Mouse (Mus musculus) ES-E14 (cell line): ENCODE measurements around the gene Nanp.

Source experiments
- HCFC1 ChIP-seq: IDR thresholded peaks from 2 replicates; pipeline ENCODE4 v1.6.1; 2012; ENCODE audit warnings: low read length, inconsistent platforms, borderline replicate concordance; ENCODE audit not compliant: insufficient read depth
- ZNF384 ChIP-seq: IDR thresholded peaks from 2 replicates; pipeline ENCODE4 v1.6.1; 2012; ENCODE audit warnings: low read depth, low read length, inconsistent platforms

GRCm38 (mm10) chr2:151003796-151004195, 35.4 kb downstream of the Nanp start:
- no peak for TF ChIP-seq ZNF384
- TF ChIP-seq HCFC1, result no peak
